In the genomic region with DNA sequence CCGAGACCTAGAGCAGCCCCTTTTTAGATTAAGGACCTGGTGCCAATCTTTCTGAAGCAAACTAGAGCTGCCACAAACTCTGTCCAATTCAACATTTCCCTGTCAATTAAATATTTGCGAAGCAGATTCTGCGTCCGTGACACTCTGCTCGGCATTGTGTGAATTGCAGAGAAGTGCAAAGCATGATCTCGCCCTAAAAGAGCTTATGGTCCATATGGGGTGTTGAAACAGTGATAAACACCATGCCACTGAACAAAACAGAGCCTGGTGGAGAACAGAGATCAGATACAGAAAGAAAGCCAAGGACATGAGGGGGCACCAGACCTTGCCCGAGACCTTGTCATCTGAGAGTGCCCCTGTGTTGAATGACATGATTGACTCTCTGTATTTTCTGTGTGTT, we compare ENCODE assay signal across 17 mouse cellular contexts.
"Had no signal": no experiment of that assay in that cellular context is flagged by ENCODE, and none has a peak within 500 bp of the region (broad histone marks: within the 10 kb centered on the region; RNA-seq: fewer than 3 reads in every experiment).

No protein-coding gene starts in this region.

- DNase-seq: liver, postnatal 0 days; lung, adult 2 months; lung, postnatal 14 days; lung, postnatal 36 days; right cerebral cortex, postnatal 14 days; thymus, adult 2 months; thymus, postnatal 25 days had no signal

- H3K9me3 ChIP-seq: lung, embryonic 15.5 days; midbrain, embryonic 13.5 days; midbrain, embryonic 15.5 days; neural tube, embryonic 13.5 days; stomach, embryonic 15.5 days had no signal

- H3K4me3 ChIP-seq: lung, embryonic 15.5 days; megakaryocyte, embryonic 14.5 days; midbrain, embryonic 13.5 days; midbrain, embryonic 15.5 days; neural tube, embryonic 13.5 days; stomach, embryonic 15.5 days had no signal

- H3K36me3 ChIP-seq: lung, embryonic 15.5 days; midbrain, embryonic 13.5 days; midbrain, embryonic 15.5 days; neural tube, embryonic 13.5 days; stomach, embryonic 15.5 days had no signal

- H3K27ac ChIP-seq: lung, embryonic 15.5 days; macrophage; midbrain, embryonic 13.5 days; midbrain, embryonic 15.5 days; neural tube, embryonic 13.5 days; stomach, embryonic 15.5 days; stomach, postnatal 0 days had no signal

- ATAC-seq: liver, postnatal 0 days; lung, postnatal 0 days; midbrain, embryonic 13.5 days; midbrain, embryonic 15.5 days had no signal

- H3K4me2 ChIP-seq: lung, embryonic 15.5 days; midbrain, embryonic 11.5 days; midbrain, embryonic 13.5 days; midbrain, embryonic 15.5 days; neural tube, embryonic 13.5 days; stomach, embryonic 15.5 days had no signal

- H3K9ac ChIP-seq: liver, postnatal 0 days; lung, embryonic 15.5 days; midbrain, embryonic 13.5 days; midbrain, embryonic 15.5 days; neural tube, embryonic 13.5 days; stomach, embryonic 15.5 days had no signal

- H3K27me3 ChIP-seq: megakaryocyte, embryonic 14.5 days; midbrain, embryonic 15.5 days; stomach, embryonic 15.5 days had no signal
